8 mouse cellular contexts compared by ENCODE assay signal in the genomic region with DNA sequence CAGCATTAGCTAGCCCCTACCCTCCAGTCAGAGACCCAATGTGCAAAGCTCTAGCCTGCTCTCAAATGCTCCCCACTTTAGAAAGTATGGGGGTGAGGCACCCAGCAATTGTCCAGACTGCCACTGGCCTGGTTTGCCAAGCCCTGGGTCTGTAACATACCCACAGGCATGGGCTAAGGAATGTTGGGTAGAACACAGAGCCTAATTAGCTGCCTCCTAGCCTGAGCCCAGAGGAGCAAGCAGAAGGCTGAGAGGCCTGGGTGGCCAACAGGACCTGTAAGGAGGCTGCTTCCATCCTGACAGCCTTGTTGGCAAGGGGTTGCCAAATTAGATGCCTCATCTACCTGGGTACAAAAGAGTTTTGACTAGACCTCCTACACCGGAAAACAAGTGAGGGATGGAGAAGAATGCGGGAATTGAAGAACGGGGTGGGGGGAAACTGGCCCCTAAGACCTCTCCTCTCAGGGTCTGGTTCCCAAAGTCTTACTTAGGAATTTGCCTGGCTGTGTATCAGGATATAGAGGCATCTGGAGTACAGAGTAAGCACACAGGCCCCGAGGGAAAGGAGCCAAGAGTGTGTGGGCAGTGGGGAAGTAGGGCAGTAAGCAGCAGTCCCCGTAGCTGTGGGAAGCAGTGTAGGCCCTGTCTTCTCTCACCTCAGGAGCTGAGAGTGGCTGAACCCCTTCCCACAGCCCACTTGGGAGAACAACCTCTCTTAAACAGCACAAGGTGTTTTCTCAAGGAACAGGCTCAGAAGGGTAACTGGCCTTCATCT. TPM values are rescaled to one million over a fixed set of nuclear protein-coding genes. Genes with fewer than 3 reads are reported as not detected.
DNase-seq lines count a peak whose midpoint lies in the region; ATAC-seq and TF ChIP-seq lines count a peak whose summit lies in the region.

No protein-coding gene starts in this region.

- no peak for TF ChIP-seq EP300 in stomach, postnatal 0 days (optimal IDR thresholded peaks at IDR 0.05)

- H3K27ac ChIP-seq in neural tube, embryonic 11.5 days (ENCODE audit: low read depth, low read length): peak overlapping the region; percentile 70; the same call in 1 of the 2 replicates
- peak overlapping the region; percentile 92 for H3K27ac ChIP-seq in forebrain, embryonic 12.5 days
- H3K27ac ChIP-seq in limb, embryonic 14.5 days (replicated peaks; ENCODE audit: low read depth, low read length): peak overlapping the region; percentile 15; the same call in 1 of the 2 replicates
- peak overlapping the region; percentile 69; the same call in 1 of the 2 replicates for H3K27ac ChIP-seq in stomach, postnatal 0 days (replicated peaks)

- no peak overlapping the region for H3K4me3 ChIP-seq in neural tube, embryonic 11.5 days (ENCODE audit: low read depth, low read length)
- H3K4me3 ChIP-seq in forebrain, embryonic 12.5 days (replicated peaks): no peak overlapping the region
- H3K4me3 ChIP-seq in limb, embryonic 14.5 days (replicated peaks; ENCODE audit: low read length): no peak overlapping the region
- H3K4me3 ChIP-seq in stomach, postnatal 0 days (ENCODE audit: low read depth, low read length): no peak overlapping the region

- DNase-seq in neural tube, embryonic 11.5 days (ENCODE audit: low spot score): no peak
- DNase-seq in neural tube, embryonic 10.5 days (ENCODE audit: extremely low spot score, low spot score): no peak
- DNase-seq in limb, embryonic 14.5 days (ENCODE audit: low spot score): no peak
- no peak for DNase-seq in stomach, postnatal 0 days (ENCODE audit: low spot score)
- DNase-seq in T-cell, adult 2 months (ENCODE audit: low spot score): no peak
- DNase-seq in adrenal gland, postnatal 36 days: no peak
- no peak for DNase-seq in urinary bladder, postnatal 36 days (ENCODE audit: low spot score in 2 of 2)

- no peak overlapping the region for H3K4me2 ChIP-seq in neural tube, embryonic 11.5 days (ENCODE audit: low read depth)
- H3K4me2 ChIP-seq in forebrain, embryonic 12.5 days: peak overlapping the region; percentile 17
- H3K4me2 ChIP-seq in limb, embryonic 14.5 days (replicated peaks; ENCODE audit: low read depth, low read length, severe bottlenecking): no peak overlapping the region
- H3K4me2 ChIP-seq in stomach, postnatal 0 days (replicated peaks; ENCODE audit: low read depth): no peak overlapping the region

- no peak for TF ChIP-seq POLR2A in limb, embryonic 14.5 days (IDR thresholded peaks at IDR 0.05; ENCODE audit: borderline replicate concordance, extremely low read depth, insufficient read depth, insufficient read length)

- H3K36me3 ChIP-seq in neural tube, embryonic 11.5 days (ENCODE audit: control insufficient read depth, insufficient read depth, low read length): no peaks in the 10 kb centered on the region; the same call in 1 of the 2 replicates
- H3K36me3 ChIP-seq in forebrain, embryonic 12.5 days (replicated peaks): peaks cover 10% of the 10 kb centered on the region
- H3K36me3 ChIP-seq in limb, embryonic 14.5 days (ENCODE audit: control insufficient read depth, insufficient read depth, low read length): peaks cover 35% of the 10 kb centered on the region
- no peaks in the 10 kb centered on the region for H3K36me3 ChIP-seq in stomach, postnatal 0 days (ENCODE audit: control insufficient read depth, insufficient read depth, low read length)

- peaks cover 35% of the 10 kb centered on the region for H3K4me1 ChIP-seq in neural tube, embryonic 11.5 days (ENCODE audit: control insufficient read depth, insufficient read depth, low read length)
- peaks cover 68% of the 10 kb centered on the region for H3K4me1 ChIP-seq in forebrain, embryonic 12.5 days
- peaks cover 18% of the 10 kb centered on the region for H3K4me1 ChIP-seq in limb, embryonic 14.5 days (ENCODE audit: control insufficient read depth, insufficient read depth, low read length)
- peaks cover 7% of the 10 kb centered on the region; the same call in 1 of the 2 replicates for H3K4me1 ChIP-seq in stomach, postnatal 0 days (replicated peaks; ENCODE audit: control insufficient read depth, insufficient read depth)

- H3K9ac ChIP-seq in neural tube, embryonic 11.5 days (ENCODE audit: low read length): no peak overlapping the region
- no peak overlapping the region for H3K9ac ChIP-seq in forebrain, embryonic 12.5 days
- no peak overlapping the region for H3K9ac ChIP-seq in limb, embryonic 14.5 days (ENCODE audit: low read depth, low read length, severe bottlenecking)
- H3K9ac ChIP-seq in stomach, postnatal 0 days (ENCODE audit: low read length): no peak overlapping the region; the same call in 1 of the 2 replicates

- no peak for ATAC-seq in neural tube, embryonic 11.5 days (ENCODE audit: insufficient read depth, low FRiP score, low TSS enrichment)
- ATAC-seq in forebrain, embryonic 12.5 days (ENCODE audit: low FRiP score): peak; percentile 2; the same call in 1 of the 2 replicates
- no peak for ATAC-seq in limb, embryonic 14.5 days (ENCODE audit: low FRiP score, low read depth)
- ATAC-seq in stomach, postnatal 0 days (ENCODE audit: low FRiP score, low TSS enrichment): no peak

- H3K27me3 ChIP-seq in neural tube, embryonic 11.5 days (ENCODE audit: control insufficient read depth, insufficient read depth, low read length): no peaks in the 10 kb centered on the region
- peaks cover 17% of the 10 kb centered on the region; the same call in 1 of the 2 replicates for H3K27me3 ChIP-seq in forebrain, embryonic 12.5 days
- no peaks in the 10 kb centered on the region for H3K27me3 ChIP-seq in limb, embryonic 14.5 days (ENCODE audit: control insufficient read depth, insufficient read depth, low read length)
- no peaks in the 10 kb centered on the region for H3K27me3 ChIP-seq in stomach, postnatal 0 days (ENCODE audit: control insufficient read depth, insufficient read depth, low read length)

- WGBS in neural tube, embryonic 11.5 days: 79% methylated on average over 5 of the region's 5 CpGs
- 42% methylated on average over 5 of the region's 5 CpGs for WGBS in forebrain, embryonic 12.5 days
- WGBS in limb, embryonic 14.5 days: 62% methylated on average over 5 of the region's 5 CpGs
- 52% methylated on average over 5 of the region's 5 CpGs for whole genome bisulfite sequencing in stomach, postnatal 0 days

- no peak for TF ChIP-seq CTCF in stomach, postnatal 0 days (IDR thresholded peaks at IDR 0.05; ENCODE audit: low read depth)

- no peaks in the 10 kb centered on the region for H3K9me3 ChIP-seq in neural tube, embryonic 11.5 days (ENCODE audit: control insufficient read depth, low read length)
- H3K9me3 ChIP-seq in forebrain, embryonic 12.5 days: no peaks in the 10 kb centered on the region
- H3K9me3 ChIP-seq in limb, embryonic 14.5 days (ENCODE audit: control insufficient read depth, low read length): no peaks in the 10 kb centered on the region
- no peaks in the 10 kb centered on the region for H3K9me3 ChIP-seq in stomach, postnatal 0 days (ENCODE audit: control insufficient read depth, low read length)

RNA-seq across cellular contexts. Expression of gene Shf, which starts 17.6 kb away (rescaled TPM):
- 12.9 and 13.8 TPM in 2 replicates for polyA plus RNA-seq in neural tube, embryonic 11.5 days (2014; fragmentation: Nextera tagmentation; extraction: Ambion mirVana)
- polyA plus RNA-seq in forebrain, embryonic 12.5 days (2016; fragmentation: Nextera tagmentation; extraction: Ambion mirVana): 5.1 and 6.8 TPM in 2 replicates
- polyA plus RNA-seq in limb, embryonic 14.5 days (2012; rRNA removed): 34.1 and 34.2 TPM in 2 replicates
- 6.5 and 7.8 TPM in 2 replicates for polyA plus RNA-seq in limb, embryonic 14.5 days (2014; fragmentation: Nextera tagmentation; extraction: Ambion mirVana)
- 1.6 and 1.7 TPM in 2 replicates for polyA plus RNA-seq in stomach, postnatal 0 days (2015; fragmentation: Nextera tagmentation; extraction: Ambion mirVana)
- 1 to 10 TPM; 9.3 to 9.4 TPM for total RNA-seq in adrenal gland, postnatal 36 days (2021)

RNA-seq across cellular contexts. Expression of gene Duox1, which starts 35.9 kb away (rescaled TPM):
- polyA plus RNA-seq in neural tube, embryonic 11.5 days (2014; fragmentation: Nextera tagmentation; extraction: Ambion mirVana): 0.07 and 0.11 TPM in 2 replicates
- 0.04 and 0.08 TPM in 2 replicates for polyA plus RNA-seq in forebrain, embryonic 12.5 days (2016; fragmentation: Nextera tagmentation; extraction: Ambion mirVana)
- 1.2 and 1.5 TPM in 2 replicates for polyA plus RNA-seq in limb, embryonic 14.5 days (2012; rRNA removed)
- 1.2 and 1.6 TPM in 2 replicates for polyA plus RNA-seq in limb, embryonic 14.5 days (2014; fragmentation: Nextera tagmentation; extraction: Ambion mirVana)
- polyA plus RNA-seq in stomach, postnatal 0 days (2015; fragmentation: Nextera tagmentation; extraction: Ambion mirVana): 3.5 and 4.3 TPM in 2 replicates
- total RNA-seq in adrenal gland, postnatal 36 days (2021): under 1 TPM; 0.10 to 0.13 TPM

RNA-seq across cellular contexts. Expression of gene Duoxa1, which starts 37.8 kb away (rescaled TPM):
- polyA plus RNA-seq in neural tube, embryonic 11.5 days (2014; fragmentation: Nextera tagmentation; extraction: Ambion mirVana): not detected in 2 replicates
- 0.17 TPM in 1 of 2 replicates, not detected in the other for polyA plus RNA-seq in forebrain, embryonic 12.5 days (2016; fragmentation: Nextera tagmentation; extraction: Ambion mirVana)
- polyA plus RNA-seq in limb, embryonic 14.5 days (2012; rRNA removed): 6.9 and 9.1 TPM in 2 replicates
- polyA plus RNA-seq in limb, embryonic 14.5 days (2014; fragmentation: Nextera tagmentation; extraction: Ambion mirVana): 7.9 and 10.3 TPM in 2 replicates
- 17.3 and 19.4 TPM in 2 replicates for polyA plus RNA-seq in stomach, postnatal 0 days (2015; fragmentation: Nextera tagmentation; extraction: Ambion mirVana)
- not detected for total RNA-seq in adrenal gland, postnatal 36 days (2021)

RNA-seq across cellular contexts. Expression of gene Duoxa2, which starts 52.6 kb away (rescaled TPM):
- polyA plus RNA-seq in neural tube, embryonic 11.5 days (2014; fragmentation: Nextera tagmentation; extraction: Ambion mirVana): 0.19 TPM in 1 of 2 replicates, not detected in the other
- polyA plus RNA-seq in forebrain, embryonic 12.5 days (2016; fragmentation: Nextera tagmentation; extraction: Ambion mirVana): not detected in 2 replicates
- polyA plus RNA-seq in limb, embryonic 14.5 days (2012; rRNA removed): 0.41 and 0.61 TPM in 2 replicates
- polyA plus RNA-seq in limb, embryonic 14.5 days (2014; fragmentation: Nextera tagmentation; extraction: Ambion mirVana): 0.18 and 0.72 TPM in 2 replicates
- 98.8 and 101 TPM in 2 replicates for polyA plus RNA-seq in stomach, postnatal 0 days (2015; fragmentation: Nextera tagmentation; extraction: Ambion mirVana)
- total RNA-seq in adrenal gland, postnatal 36 days (2021): not detected

RNA-seq across cellular contexts. Expression of gene Duox2, which starts 53.1 kb away (rescaled TPM):
- 0.04 TPM in 1 of 2 replicates, not detected in the other for polyA plus RNA-seq in neural tube, embryonic 11.5 days (2014; fragmentation: Nextera tagmentation; extraction: Ambion mirVana)
- not detected in 2 replicates for polyA plus RNA-seq in forebrain, embryonic 12.5 days (2016; fragmentation: Nextera tagmentation; extraction: Ambion mirVana)
- polyA plus RNA-seq in limb, embryonic 14.5 days (2012; rRNA removed): 0.16 and 0.27 TPM in 2 replicates
- 0.08 and 0.54 TPM in 2 replicates for polyA plus RNA-seq in limb, embryonic 14.5 days (2014; fragmentation: Nextera tagmentation; extraction: Ambion mirVana)
- 15.2 and 17.2 TPM in 2 replicates for polyA plus RNA-seq in stomach, postnatal 0 days (2015; fragmentation: Nextera tagmentation; extraction: Ambion mirVana)
- total RNA-seq in adrenal gland, postnatal 36 days (2021): under 1 TPM in 1 of 2 experiments, not detected in 1; 0.13 TPM

Comparison
In these comparisons a context has a peak if more than half of its experiments do, and no peak if none do; other contexts are left out.
1. H3K27ac ChIP-seq: peak in every context shown above with its lines; median percentile 92 in forebrain, embryonic 12.5 days; 70 in neural tube, embryonic 11.5 days; 69 in stomach, postnatal 0 days; 15 in limb, embryonic 14.5 days.